23 mouse cellular contexts compared by ENCODE assay signal in the genomic region with DNA sequence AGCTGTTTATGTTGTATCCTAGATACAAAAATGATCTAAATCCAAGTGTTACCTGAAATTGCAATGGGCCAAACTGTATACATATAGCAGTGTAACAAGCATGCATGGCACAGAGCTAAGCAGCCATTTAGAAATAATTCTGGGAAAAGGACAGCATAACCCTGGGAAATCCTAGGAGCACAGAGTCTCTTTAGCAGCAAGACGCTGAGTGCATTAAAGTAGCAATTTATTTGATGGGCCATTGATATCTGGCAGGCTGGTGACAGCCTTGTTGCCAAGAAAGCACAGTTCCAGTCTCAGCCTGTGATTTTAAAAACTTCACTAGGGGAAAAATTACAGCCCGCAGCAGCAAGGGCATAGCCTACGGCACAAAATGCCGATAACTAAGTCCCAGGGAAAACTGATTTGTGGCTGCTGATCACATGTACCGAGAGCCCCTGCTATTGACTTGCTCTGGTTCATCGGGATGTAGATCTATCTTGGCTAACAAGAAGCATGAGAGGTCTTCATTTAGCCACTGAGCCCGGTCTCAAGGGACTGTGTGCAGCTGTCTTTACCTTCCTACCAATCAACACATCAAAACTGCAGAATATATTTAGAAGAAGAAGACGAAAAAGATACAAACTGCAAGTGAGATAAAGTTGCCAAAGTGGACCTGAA.
DNase-seq lines count a peak whose midpoint lies in the region; ATAC-seq and TF ChIP-seq lines count a peak whose summit lies in the region.
"Had no signal": no experiment of that assay in that cellular context is flagged by ENCODE, and none has a peak within 500 bp of the region (broad histone marks: within the 10 kb centered on the region; RNA-seq: fewer than 3 reads in every experiment).

No protein-coding gene starts in this region.

- H3K4me3 ChIP-seq in hindbrain, embryonic 11.5 days (ENCODE audit: low read depth, low read length), result no peak overlapping the region
- no peak overlapping the region for H3K4me3 ChIP-seq in hindbrain, embryonic 13.5 days
- no peak overlapping the region for H3K4me3 ChIP-seq in forebrain, embryonic 14.5 days (ENCODE audit: low read depth, low read length)
- H3K4me3 ChIP-seq in hindbrain, embryonic 15.5 days, result no peak overlapping the region
- H3K4me3 ChIP-seq in midbrain, postnatal 0 days (ENCODE audit: low read depth, low read length), result no peak overlapping the region
- H3K4me3 ChIP-seq: embryonic facial prominence, embryonic 12.5 days; erythroblast, embryonic 14.5 days; heart, embryonic 15.5 days; layer of hippocampus, adult 2 months; left cerebral cortex, adult 2 months; megakaryocyte, embryonic 14.5 days had no signal

- H3K36me3 ChIP-seq in hindbrain, embryonic 11.5 days (ENCODE audit: control insufficient read depth, insufficient read depth, low read length), result no peaks in the 10 kb centered on the region
- H3K36me3 ChIP-seq in hindbrain, embryonic 13.5 days, result no peaks in the 10 kb centered on the region
- no peaks in the 10 kb centered on the region for H3K36me3 ChIP-seq in forebrain, embryonic 14.5 days (ENCODE audit: control insufficient read depth, insufficient read depth, low read length)
- no peaks in the 10 kb centered on the region for H3K36me3 ChIP-seq in hindbrain, embryonic 15.5 days
- no peaks in the 10 kb centered on the region for H3K36me3 ChIP-seq in midbrain, postnatal 0 days (ENCODE audit: insufficient read depth, low read length)
- H3K36me3 ChIP-seq: embryonic facial prominence, embryonic 12.5 days; heart, embryonic 15.5 days had no signal

- TF ChIP-seq CTCF in midbrain, postnatal 0 days (IDR thresholded peaks at IDR 0.05), result no peak

- H3K9ac ChIP-seq in hindbrain, embryonic 11.5 days (ENCODE audit: low read depth, low read length), result no peak overlapping the region
- no peak overlapping the region for H3K9ac ChIP-seq in hindbrain, embryonic 13.5 days
- no peak overlapping the region for H3K9ac ChIP-seq in forebrain, embryonic 14.5 days (ENCODE audit: low read length)
- no peak overlapping the region for H3K9ac ChIP-seq in hindbrain, embryonic 15.5 days
- H3K9ac ChIP-seq in midbrain, postnatal 0 days (replicated peaks; ENCODE audit: low read length, poor library complexity, severe bottlenecking), result no peak overlapping the region
- H3K9ac ChIP-seq: embryonic facial prominence, embryonic 12.5 days; heart, embryonic 15.5 days had no signal

- H3K4me1 ChIP-seq in hindbrain, embryonic 11.5 days (replicated peaks; ENCODE audit: control insufficient read depth, insufficient read depth, low read length), result no peaks in the 10 kb centered on the region
- peaks cover 7% of the 10 kb centered on the region for H3K4me1 ChIP-seq in hindbrain, embryonic 13.5 days (replicated peaks)
- H3K4me1 ChIP-seq in forebrain, embryonic 14.5 days (ENCODE audit: control insufficient read depth, insufficient read depth, low read length), result no peaks in the 10 kb centered on the region
- H3K4me1 ChIP-seq in hindbrain, embryonic 15.5 days (replicated peaks), result no peaks in the 10 kb centered on the region; the same call in 1 of the 2 replicates
- H3K4me1 ChIP-seq in midbrain, postnatal 0 days (ENCODE audit: insufficient read depth, low read length), result no peaks in the 10 kb centered on the region
- H3K4me1 ChIP-seq: embryonic facial prominence, embryonic 12.5 days; heart, embryonic 15.5 days; megakaryocyte, embryonic 14.5 days had no signal

- WGBS in hindbrain, embryonic 11.5 days, result 75% methylated on average over 8 of the region's 8 CpGs
- 53% methylated on average over 8 of the region's 8 CpGs for WGBS in hindbrain, embryonic 13.5 days
- WGBS in forebrain, embryonic 14.5 days, result 73% methylated on average over 8 of the region's 8 CpGs
- WGBS in hindbrain, embryonic 15.5 days, result 61% methylated on average over 8 of the region's 8 CpGs
- 55% methylated on average over 8 of the region's 8 CpGs for WGBS in midbrain, postnatal 0 days

- H3K4me2 ChIP-seq in hindbrain, embryonic 11.5 days (replicated peaks; ENCODE audit: low read depth, low read length), result no peak overlapping the region
- H3K4me2 ChIP-seq in hindbrain, embryonic 13.5 days, result no peak overlapping the region
- H3K4me2 ChIP-seq in forebrain, embryonic 14.5 days (ENCODE audit: low read length), result no peak overlapping the region
- peak overlapping the region; percentile 18 for H3K4me2 ChIP-seq in hindbrain, embryonic 15.5 days
- H3K4me2 ChIP-seq in midbrain, postnatal 0 days (ENCODE audit: low read depth, low read length, poor library complexity, severe bottlenecking), result no peak overlapping the region
- H3K4me2 ChIP-seq: embryonic facial prominence, embryonic 12.5 days; heart, embryonic 15.5 days; liver, embryonic 11.5 days had no signal

- peak; percentile 14 for DNase-seq in hindbrain, embryonic 11.5 days (ENCODE audit: low spot score)
- peak; percentile 32 for DNase-seq in forebrain, embryonic 14.5 days (ENCODE audit: low spot score)
- DNase-seq in midbrain, postnatal 0 days (ENCODE audit: low spot score), result peak; percentile 15
- DNase-seq in layer of hippocampus, adult 9-10 months (ENCODE audit: low spot score), result no peak
- DNase-seq in layer of hippocampus, postnatal 36 days, result no peak
- DNase-seq: B cell, adult 2 months; cerebellum, adult 9-11 months; gastrocnemius, postnatal 14 days; kidney, adult 11 months; kidney, postnatal 14 days; lung, adult 18-20 months; lung, postnatal 14 days; right cerebral cortex, postnatal 4 days had no signal

- no peaks in the 10 kb centered on the region for H3K27me3 ChIP-seq in hindbrain, embryonic 11.5 days (ENCODE audit: control insufficient read depth, insufficient read depth, low read length)
- H3K27me3 ChIP-seq in hindbrain, embryonic 13.5 days, result no peaks in the 10 kb centered on the region
- no peaks in the 10 kb centered on the region for H3K27me3 ChIP-seq in forebrain, embryonic 14.5 days (replicated peaks; ENCODE audit: control insufficient read depth, insufficient read depth, low read length)
- no peaks in the 10 kb centered on the region for H3K27me3 ChIP-seq in hindbrain, embryonic 15.5 days
- no peaks in the 10 kb centered on the region for H3K27me3 ChIP-seq in midbrain, postnatal 0 days (ENCODE audit: insufficient read depth, low read length)
- H3K27me3 ChIP-seq: embryonic facial prominence, embryonic 12.5 days; heart, embryonic 15.5 days; megakaryocyte, embryonic 14.5 days had no signal

- ATAC-seq in hindbrain, embryonic 11.5 days (ENCODE audit: low FRiP score), result peak; percentile 54
- no peak for ATAC-seq in hindbrain, embryonic 13.5 days (ENCODE audit: low FRiP score)
- peak; percentile 40; the same call in 1 of the 2 replicates for ATAC-seq in forebrain, embryonic 14.5 days
- no peak for ATAC-seq in hindbrain, embryonic 15.5 days (ENCODE audit: low FRiP score, low read depth)
- ATAC-seq in midbrain, postnatal 0 days (ENCODE audit: low FRiP score), result no peak
- ATAC-seq in CD4-positive, CD25-positive, alpha-beta regulatory T cell, adult 4 months, result no peak

- H3K27ac ChIP-seq in hindbrain, embryonic 11.5 days (ENCODE audit: low read depth, low read length), result no peak overlapping the region
- H3K27ac ChIP-seq in hindbrain, embryonic 13.5 days, result no peak overlapping the region
- no peak overlapping the region for H3K27ac ChIP-seq in forebrain, embryonic 14.5 days (ENCODE audit: low read depth, low read length)
- no peak overlapping the region for H3K27ac ChIP-seq in hindbrain, embryonic 15.5 days (replicated peaks)
- H3K27ac ChIP-seq in midbrain, postnatal 0 days (ENCODE audit: low read depth, low read length), result no peak overlapping the region
- H3K27ac ChIP-seq: embryonic facial prominence, embryonic 12.5 days; heart, embryonic 15.5 days; layer of hippocampus, adult 2 months; left cerebral cortex, adult 2 months had no signal

- no peaks in the 10 kb centered on the region for H3K9me3 ChIP-seq in hindbrain, embryonic 11.5 days (ENCODE audit: control insufficient read depth, low read length)
- no peaks in the 10 kb centered on the region for H3K9me3 ChIP-seq in hindbrain, embryonic 13.5 days
- H3K9me3 ChIP-seq in forebrain, embryonic 14.5 days (replicated peaks; ENCODE audit: control insufficient read depth, low read length), result no peaks in the 10 kb centered on the region
- H3K9me3 ChIP-seq in hindbrain, embryonic 15.5 days, result no peaks in the 10 kb centered on the region
- H3K9me3 ChIP-seq in midbrain, postnatal 0 days (ENCODE audit: low read length), result no peaks in the 10 kb centered on the region
- H3K9me3 ChIP-seq: embryonic facial prominence, embryonic 12.5 days; heart, embryonic 15.5 days had no signal

Comparison
In these comparisons a context has a peak if more than half of its experiments do, and no peak if none do; other contexts are left out.
1. ATAC-seq: peak in hindbrain, embryonic 11.5 days (single experiment) and forebrain, embryonic 14.5 days (single experiment); none in hindbrain, embryonic 13.5 days (single experiment), hindbrain, embryonic 15.5 days (single experiment), midbrain, postnatal 0 days (single experiment) and CD4-positive, CD25-positive, alpha-beta regulatory T cell, adult 4 months (single experiment).
2. DNase-seq: peak in hindbrain, embryonic 11.5 days (single experiment), forebrain, embryonic 14.5 days (single experiment) and midbrain, postnatal 0 days (single experiment); none in layer of hippocampus, adult 9-10 months (single experiment) and layer of hippocampus, postnatal 36 days (0 of 2).